Mouse (Mus musculus) adrenal gland, adult (tissue): ENCODE measurements at regions not wholly inside any gene's neighbourhood (a gene's known extent, or its start where the extent isn't known, plus 50 kb on each side); places are given as distances from the start of the nearest gene placed in this dataset.

Source experiments
- DNase-seq, 2 experiments: peaks; one replicate each; pipeline ENCODE4 v3.0.0; 2022 to 2023; ENCODE audit warnings: low spot score in 1 of 2; ENCODE audit not compliant: inconsistent age in 2 of 2

DNA sequence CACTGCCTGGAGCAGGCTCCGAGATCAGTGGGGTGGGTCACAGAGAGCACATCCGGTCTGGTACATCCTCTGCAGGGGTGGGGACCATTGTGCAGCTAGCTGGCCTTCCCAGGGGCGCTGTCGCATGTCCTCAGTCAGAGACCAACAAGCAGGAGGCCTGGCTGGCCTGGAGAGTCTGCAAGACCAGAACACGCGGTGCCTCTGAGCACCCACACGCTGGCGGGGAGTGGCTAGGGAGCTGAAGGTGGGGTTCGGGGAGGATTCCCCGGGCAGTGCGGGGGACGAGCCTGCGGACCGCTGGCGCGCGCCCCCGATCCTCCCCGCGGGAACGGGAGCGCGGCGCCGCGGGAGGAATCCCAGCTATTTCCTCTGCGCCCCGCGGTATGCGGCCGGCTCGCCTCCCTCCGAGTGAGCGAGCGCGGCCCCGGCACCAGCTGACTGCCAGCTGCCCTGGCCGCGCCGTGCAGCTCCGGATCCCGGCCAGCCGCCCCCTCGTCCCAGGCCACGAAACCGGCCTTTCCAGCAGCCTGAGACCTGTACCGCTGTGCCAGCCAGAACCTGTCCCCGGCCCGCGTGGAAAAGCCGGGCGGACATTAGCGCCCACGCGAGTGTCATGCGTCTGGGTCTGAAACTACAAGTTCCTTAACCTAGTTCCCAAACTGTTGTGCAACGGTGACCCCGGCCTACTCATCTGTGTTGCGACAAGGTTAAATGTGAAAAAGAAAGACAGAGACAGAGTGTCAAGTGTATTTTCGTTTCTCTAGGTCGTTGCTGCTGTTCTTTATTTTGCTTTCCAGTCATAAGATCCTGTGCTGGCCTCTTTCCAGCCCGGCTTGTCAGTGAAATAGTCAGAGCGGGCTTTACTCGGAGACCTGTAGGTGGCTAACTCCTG, 61.2 kb downstream of the Pkdcc start:
- DNase-seq = peak; percentile 87 to 97

DNA sequence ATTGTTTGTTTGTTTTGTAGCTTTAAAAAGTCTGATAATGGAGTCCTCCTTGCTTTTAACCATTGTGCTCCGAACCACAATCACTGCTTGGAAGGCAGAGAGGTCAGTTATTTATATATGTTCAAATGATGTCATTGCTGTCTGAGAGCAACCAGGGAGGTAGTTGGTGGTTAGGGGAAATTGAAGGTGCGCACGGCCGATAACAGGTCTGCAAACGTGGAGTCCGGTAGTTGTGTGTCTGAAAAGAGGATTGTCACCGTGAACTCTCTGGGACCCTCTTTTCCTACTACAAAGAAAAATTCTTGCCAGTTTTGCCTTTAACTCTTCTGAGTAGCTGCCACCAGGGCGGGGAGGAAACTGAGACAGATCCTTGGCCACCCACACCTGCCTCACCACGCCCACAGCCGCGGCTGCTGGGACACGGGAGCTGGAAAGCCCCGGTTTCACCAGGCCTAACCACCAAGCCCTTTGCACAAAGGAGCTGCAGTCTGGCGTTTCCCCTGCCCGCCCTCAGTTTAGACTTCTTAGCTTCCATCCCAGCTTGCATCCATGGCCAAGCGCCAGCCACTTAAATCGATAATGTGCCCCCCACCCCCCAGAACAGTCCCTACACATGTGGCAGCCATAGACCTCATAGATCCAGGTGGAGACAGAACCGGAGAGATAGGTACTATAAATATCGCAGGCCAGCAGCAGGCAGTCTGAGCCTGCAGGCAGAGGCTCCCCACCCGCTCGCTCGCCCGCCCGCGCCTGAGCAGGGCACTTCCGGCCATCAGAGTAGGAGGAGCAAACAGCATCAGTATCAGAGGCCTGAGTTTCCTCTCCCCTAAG, 62.2 kb downstream of the Pkdcc start:
- peak; percentile 65 to 78 for DNase-seq

DNA sequence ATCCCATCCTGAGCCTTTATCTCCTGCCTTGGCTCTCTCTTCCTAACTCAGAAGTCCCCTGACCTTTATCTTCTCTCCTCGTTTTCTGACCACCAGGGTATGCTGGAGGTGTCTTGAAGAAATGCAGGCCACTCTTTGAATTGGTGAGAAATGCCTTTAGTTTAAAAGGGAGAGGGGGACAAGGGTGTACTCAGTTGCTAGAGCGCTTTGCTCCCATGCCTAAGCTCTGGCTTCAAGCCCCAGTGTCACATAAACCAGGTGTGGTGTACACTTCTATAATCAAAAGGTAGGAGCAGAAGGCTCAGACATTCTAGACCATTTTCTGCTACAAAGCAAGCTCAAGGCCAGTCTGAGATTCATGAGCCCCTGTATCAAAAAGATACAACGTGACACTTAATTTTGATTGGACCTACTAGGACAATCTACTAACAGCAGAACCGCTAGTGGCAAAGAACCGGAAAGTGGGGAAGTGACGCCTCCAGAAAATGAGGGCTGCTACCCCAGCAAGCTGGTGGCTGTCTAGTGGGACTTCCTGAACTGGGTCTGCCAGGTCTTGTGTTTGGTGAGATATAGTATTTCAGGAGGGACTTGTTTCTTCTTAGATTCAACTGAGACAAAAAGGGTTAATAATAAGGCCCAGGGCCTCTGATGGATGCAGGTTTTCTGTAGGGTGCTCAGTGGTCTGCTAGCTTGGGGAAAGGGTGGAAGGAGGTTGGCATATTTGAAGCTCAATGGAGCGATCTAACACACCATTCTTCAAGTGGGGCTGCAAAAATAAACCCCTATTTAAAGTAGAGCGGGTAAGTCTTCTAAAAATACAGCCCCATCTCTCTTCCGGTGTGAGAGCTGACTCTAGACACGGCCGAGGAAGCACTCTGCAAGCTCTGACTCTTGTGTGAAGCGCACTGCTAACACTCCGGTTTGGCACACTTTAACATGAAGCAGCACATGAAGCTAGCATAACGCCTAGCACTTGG, 63.1 kb downstream of the Pkdcc start:
- no peak for DNase-seq

DNA sequence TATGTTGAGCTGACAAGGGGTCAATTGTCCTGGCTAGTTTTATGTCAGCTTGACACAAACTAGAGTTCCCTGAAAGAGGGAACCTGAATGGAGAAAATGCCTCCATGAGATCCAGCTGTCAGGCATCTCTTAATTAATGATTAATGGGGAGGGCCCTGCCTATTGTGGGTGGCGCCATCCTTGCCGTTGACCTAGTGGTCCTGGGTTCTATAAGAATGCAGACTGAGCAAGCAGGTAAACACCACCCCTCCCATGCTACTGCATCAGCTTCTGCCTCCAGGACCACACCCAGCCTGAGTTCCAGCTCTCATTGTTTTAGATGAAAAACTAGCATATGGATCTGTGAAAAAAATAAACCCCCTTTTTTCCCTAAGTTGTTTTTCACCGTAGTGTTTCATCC, 67.4 kb upstream of the Eml4 start:
- DNase-seq = no peak

DNA sequence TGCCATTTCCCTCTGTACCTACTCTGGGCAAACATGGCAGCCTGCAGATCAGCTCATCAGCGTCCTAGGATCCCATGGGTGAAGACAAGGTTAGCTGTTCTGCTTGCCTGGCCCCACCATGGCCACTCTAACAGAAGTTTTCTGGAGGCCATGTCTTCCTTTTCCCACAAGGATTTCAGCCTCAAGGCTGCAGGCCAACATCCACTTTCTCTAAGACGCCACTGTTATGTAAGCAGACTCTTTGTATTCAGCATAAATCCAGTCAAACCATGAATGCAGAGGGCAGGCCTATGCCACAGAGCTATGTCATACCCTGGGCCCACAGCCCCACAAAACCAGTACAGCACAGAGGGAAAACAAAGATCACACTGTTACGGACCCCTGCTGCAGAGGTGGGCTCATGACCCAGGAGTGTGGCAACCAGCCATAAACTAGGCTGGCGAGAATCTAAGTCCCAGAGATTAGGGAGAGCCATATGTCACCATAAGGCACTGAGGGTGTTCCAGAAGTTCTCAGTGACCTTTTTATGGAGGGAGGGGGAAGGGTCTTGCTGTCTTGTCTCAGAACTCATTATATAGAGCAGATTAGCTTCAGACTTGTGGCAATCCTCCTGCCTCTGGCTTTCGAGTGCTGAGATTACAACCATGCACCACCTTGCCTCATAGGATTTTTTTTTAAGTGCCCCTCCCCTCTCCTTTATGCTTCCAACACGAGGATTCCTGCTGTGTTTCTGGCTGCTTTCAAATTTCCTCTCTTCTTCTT, 63.2 kb upstream of the Eml4 start:
- no peak for DNase-seq

DNA sequence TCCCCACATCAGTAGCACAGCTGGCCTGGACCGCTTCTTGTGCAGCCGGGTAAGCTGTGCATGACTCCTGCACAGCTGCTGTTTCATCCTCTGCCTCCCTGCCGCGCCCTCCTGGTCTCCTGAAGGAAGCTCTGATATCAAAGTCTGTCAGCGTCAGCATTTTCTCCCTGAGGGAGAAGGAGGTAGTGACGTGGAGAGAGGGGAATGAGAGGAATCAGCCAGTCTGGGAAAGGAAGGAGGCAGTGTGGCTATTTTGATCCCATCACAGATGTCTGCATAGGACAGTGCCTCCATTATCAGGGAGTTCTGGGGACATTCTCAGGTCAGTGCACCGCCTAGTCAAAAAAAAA, 62.6 kb upstream of the Eml4 start:
- peak in 1 of 2 experiments; percentile 62 for DNase-seq

DNA sequence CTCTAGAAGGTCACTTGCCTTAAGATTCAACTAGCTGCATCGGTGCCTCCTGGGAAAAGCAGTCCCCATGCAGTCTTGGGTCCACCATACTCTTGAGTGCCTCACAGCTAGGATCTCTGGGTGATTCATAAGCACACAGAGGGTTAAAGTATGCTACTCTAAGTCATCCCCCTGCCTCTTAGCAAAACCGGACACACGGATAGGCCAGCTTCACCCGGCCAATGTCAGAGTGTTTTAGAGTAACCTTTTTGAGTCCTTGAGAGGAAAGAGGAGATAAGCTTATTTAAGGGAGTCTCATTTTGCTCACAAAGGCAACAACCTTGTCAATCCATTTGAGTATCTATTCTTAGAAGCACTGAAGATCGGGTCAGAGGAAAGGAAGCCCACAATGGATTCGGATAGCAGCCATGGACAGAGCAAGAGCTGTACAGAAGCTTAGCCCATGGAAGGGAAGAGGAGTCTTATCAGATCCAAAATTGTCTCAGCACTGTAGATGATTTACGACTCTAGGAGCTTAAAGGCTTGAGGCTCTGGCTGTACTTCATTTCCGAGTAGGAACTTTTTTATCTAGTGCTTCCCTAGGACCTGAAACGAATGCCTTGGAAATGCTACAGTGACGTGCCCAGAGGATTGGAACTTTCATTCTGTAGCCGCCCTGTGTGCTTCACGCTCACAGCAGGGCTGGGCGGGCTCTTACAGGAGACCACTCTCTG, 55.0 kb upstream of the Eml4 start:
- DNase-seq = peak; percentile 48 to 91

DNA sequence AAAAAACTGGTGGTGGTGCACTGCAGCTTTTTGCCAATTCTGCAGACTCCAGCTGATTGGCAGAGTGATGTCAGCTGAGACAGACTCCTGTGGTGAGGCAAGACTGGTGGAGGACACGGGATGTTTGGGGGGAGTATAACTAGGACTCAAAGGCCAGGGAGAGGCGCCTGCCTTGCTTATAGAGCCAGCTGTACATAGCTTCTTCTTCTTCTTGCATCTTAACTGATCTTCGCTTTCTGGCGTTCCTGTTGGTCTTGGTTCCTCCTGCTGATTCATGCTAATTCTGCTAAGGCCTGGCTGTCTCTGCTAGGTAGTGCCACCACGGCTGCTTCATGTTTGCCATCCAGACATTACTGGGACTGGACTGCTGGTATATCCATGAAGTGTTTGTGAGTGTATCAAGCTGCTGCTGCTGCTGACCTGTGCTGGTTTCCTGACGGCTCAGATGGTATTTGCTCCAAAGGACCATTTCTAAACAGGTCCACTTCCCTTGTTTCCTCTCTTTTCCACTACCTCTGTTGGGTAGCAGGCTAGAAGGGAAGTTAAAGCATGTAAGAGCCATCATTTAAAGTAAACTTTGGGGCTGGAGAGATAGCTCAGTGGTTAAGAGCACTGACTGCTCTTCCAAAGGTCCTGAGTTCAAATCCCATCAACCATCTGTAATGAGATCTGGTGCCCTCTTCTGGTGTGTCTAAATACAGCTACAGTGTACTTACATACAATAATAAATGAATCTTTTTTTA, 53.2 kb upstream of the Eml4 start:
- no peak for DNase-seq
